Mouse (Mus musculus) forelimb bud, embryonic 11.5 days (tissue): ENCODE results near the gene Mtln.

Experiments
- DNase-seq: peaks from one replicate; pipeline ENCODE4 v3.0.0-alpha.2; 2012; ENCODE audit warnings: low read depth, low spot score

The Mtln gene

DNA sequence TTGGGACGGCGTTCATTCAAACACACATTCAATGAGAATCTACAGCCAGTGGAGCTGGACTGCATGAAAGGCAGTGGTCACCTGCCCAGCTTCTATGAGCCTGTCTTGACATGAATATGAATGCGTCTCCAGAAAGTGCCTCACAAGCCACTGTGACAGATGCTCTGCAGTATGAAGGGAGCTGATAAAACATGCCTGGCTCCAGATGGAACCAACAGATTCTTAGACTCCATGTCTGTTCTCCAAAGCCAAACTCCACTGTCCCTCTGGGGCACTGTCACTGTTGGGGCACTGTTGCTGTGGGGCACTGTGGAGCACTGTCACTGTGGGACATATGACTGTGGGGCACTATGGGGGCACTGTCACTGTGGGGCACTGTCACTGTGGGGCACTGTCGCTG, 38.2 kb downstream of the Mtln start:
- no peak for DNase-seq

DNA sequence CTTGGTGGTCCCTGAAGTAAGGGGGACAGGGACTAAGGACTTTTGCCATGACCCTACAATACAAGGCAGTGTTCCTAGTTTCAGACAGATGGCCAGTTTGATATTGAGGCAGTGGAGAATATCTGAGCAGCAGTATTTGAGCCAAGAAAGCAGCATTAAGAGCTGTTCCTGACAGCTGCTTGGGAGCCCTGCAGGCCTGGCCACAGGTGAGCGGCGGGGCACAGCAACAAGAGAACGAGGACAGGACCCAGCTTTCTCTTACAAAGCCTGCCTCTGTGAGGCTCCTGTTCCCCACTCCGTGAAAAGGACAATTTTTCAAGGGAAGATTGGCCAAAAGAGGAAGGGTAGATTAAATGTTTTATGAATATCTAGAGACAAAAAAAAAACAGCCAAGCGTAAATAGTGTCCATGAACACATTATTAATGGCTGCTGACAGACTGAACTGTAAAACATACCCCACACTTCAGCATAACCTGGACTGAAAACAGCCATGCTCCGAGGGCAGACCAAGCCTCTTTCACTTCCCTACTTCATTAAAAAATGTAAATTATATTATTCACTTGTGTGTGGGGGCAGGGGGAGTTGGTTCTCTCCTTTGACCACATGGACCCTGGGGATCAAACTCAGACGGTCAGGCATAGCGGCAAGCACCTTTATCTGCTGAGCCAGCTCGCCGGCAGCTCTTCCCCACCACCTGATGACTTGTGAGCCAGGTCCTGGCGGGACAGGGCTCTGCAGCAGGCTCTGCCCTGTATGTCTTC, 40.3 kb downstream of the Mtln start:
- DNase-seq = no peak

DNA sequence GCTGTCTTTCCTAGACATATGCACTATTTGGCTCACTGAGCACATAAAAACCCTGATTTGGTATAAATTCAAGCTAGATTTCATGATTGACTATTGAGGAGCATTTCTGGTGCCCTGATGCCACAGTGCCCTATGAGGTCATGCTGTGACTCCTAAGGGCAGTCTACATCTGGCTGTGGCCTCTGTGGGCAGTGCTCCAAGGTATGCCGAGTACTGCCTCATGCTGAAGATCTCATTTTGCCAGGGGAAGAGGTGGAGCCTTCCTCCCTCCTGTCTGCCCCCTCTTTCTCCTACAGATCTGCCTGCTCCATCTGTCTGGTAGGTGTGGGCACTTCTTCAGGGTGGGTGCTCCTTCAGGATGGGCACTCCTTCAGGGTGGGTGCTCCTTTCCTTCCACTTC, 42.9 kb downstream of the Mtln start:
- DNase-seq = no peak

DNA sequence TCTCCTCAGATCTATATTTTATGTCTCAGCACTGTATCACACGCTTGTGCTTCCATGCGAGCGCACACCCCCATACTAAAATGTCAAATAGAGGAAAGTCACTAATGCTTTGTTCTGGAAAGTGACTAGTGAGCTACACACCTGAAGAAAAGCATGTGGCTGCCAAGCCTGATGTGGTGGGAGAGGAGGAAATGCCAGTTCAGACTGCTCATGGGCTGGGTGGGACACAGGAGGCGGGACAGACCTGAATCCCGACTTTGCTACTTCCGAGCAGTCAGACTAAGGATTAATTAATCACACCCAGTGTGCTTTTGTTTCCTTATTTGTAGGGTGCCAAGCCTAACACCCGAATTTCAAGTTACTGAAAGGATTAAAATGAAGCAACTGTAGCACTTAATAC, 44.0 kb downstream of the Mtln start:
- no peak for DNase-seq

DNA sequence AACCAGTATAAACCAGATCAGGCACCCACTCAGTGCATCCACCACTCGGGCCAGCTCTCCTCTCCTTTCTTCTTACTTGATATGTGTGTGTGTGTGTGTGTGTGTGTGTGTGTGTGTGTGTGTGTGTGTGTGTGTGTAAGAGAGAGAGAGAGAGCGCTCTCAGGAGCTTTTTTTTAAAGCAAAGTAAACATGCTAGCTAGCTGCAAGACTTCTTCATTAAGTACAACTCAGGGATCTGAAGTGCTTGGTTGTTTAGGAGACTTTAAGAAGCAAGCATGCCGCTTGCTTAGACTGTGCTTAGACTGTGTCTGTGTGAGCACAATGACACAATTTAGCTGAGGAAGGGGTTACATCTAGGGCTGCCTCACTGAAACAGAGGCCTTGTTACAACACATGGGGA, 49.7 kb downstream of the Mtln start:
- no peak for DNase-seq
